Mouse (Mus musculus): ENCODE results near the gene Prtg.

Gene Prtg

DNA sequence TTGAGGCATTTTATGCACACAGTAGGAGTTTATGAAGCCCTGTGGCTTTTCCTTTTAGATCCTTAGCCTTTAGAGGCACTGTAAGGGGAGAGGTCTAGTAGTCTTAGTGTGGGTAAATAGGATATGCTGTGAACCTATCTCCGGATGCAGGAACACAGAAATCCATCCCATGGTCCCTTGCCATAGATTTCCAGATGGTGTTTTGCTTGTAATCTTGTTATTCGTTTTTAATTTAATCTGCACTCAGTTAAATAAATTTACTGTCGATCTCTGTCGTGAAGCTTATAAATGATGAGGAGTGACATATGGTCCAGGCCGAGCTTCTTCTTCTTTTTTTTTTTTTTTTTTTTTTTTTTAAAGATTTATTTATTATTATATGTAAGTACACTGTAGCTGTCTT lies 54.1 kb downstream of the Prtg start:
- CTCF ChIA-PET: no interaction called here

DNA sequence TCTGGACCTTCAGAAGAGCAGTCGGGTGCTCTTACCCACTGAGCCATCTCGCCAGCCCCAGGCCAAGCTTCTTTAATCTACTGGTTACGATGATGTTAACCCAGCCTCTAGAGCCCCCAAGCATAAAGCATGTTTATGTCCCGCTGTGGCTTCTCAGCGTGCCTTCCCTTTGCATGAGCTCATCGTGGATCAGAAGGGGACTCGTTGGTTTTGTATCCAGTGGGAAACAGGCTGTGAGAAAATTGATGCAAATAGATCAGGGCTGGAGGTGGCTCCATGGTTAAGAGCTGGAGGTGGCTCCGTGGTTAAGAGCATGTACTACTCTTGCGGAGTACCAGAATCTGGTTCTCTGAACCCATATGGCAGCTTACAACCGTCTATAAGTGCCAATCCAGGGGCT lies 54.6 kb downstream of the Prtg start:
- CTCF ChIA-PET: no interaction called here

DNA sequence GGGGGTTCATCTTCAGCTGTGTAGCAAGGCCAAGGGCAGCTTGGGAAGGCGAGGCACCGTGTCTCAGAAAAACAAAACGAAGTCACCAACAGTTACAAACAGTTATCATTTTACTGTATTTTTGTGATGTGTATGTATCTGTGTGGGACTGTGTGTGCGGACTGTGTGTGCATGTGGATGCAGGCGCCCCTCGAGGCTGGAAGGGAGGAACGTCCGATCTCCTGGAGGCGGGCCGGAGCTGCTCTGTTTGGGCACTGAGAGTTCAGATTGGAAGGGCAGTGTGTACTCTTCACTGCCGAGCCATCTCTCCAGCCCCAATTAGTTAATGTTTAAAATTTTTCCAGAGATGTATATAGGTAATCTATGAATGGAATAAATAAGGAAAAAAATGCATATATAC lies 55.5 kb downstream of the Prtg start:
- CTCF ChIA-PET: no interaction called here

DNA sequence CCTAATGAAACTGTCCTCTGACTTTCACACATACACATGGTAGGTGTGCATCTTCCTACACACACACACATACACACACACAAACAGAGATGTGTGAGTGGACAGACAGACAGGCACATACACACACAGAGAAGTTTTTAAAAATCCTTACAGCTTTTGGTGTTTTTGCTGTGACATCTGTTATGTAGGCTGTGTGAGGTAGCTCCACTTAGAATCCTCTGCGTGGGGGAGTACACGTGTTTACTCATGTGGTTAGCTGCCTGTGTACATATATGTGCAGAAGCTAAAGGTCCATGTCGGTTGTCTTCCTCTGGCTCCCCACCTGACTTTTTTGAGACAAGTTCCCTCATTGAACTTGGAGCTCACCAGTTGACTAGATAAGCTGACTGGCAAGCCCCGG lies 56.3 kb downstream of the Prtg start:
- CTCF ChIA-PET: no interaction called here

DNA sequence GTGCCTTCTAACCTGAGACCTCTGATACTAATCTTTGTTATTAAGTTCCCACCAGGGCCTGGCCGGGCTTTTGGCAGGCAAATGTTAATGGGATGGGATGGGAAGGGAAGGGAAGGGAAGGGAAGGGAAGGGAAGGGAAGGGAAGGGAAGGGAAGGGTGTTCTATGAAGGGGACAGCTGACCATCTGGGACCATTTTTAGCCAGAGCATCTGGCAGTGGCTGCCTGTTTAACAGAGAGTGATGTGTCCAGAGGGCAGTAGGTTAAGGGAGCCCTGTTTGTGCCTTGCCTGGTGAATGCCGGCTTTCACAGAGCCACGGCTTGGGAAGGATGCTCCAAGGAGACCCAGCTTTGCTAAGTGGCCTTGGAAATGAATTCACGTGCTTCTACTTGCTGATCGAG lies 57.1 kb downstream of the Prtg start:
- CTCF ChIA-PET: no interaction called here

DNA sequence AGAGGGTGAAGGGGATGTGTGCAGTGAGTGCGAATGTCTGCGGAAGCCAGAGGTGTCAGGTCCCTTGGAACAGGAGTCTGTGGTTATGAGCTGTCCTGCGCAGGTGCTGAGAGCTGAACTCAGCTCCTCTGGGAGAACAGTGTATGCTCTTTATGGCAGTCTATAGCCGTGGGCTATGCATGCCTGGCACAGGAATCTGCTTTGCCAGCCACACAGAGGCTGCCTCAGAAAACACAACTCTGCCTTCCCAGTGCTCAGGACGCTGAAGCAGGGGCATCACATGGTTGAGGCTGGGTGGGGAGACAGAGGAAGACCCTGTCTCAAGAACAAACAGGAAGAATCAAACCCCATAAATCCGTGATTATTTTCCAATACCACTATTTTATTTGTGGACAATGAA lies 60.8 kb downstream of the Prtg start:
- CTCF ChIA-PET: no interaction called here

DNA sequence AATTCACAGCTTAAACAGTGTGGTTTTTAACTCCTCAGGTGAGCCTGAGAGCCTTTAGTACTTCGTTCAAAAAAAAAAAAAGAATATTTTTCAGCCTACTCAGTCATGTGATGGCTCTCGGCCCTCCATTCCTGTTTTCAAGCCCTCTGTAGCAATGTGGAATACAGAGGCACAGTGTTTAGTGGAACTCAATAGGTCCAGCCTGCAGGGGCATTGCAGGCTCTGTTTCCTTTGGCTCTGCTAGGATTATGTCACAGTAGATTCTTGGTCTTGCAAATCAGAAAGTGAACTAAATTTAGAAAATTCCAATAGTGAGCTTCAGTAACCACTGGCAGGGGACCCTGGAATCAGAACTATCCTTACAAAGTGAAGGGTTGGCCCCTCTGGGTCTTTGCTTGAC lies 62.1 kb downstream of the Prtg start:
- CTCF ChIA-PET: no interaction called here

DNA sequence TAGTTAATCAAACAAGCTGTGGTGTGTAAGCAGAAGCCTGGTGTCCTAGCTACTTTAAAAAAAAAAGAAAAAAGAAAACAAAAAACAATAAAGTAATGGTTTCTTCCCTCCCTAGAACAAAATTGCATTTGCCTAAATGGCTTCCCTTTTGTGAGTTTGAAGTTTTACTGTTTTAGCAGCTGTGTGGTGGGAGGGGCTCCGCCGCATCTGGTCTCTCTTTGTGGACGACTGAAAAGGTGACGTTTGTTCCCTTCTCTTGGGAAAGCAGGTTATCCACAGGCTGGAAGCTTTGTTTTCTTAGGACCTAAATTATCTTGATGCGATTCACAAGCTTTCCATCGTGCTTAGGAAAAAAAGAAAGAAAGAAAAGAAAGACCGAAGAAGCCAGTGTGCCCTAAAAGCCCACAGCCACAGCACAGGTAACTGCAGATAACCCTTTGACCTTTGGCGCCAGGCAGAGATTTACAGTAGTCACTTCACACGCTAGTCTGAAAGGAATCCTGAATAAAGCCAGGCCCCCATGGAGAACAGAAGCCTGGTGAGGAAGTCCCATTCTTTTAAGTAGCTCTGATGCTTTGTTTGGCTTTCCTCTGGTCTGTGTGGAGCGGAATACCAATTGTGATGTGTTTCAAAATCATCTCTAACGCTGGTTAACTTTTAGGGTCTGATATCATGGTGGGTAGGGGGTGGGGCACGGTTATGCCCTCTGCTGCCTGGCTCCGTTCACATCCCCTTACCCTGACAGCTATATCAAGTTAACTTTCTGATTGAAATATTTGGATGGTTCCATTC lies 65.0 kb downstream of the Prtg start:
- CTCF ChIA-PET: interaction anchor here (0.5 kb wide), 1 partner anchor 1062 kb away, joined by 5 read pairs; no protein-coding TSS in a partner anchor

DNA sequence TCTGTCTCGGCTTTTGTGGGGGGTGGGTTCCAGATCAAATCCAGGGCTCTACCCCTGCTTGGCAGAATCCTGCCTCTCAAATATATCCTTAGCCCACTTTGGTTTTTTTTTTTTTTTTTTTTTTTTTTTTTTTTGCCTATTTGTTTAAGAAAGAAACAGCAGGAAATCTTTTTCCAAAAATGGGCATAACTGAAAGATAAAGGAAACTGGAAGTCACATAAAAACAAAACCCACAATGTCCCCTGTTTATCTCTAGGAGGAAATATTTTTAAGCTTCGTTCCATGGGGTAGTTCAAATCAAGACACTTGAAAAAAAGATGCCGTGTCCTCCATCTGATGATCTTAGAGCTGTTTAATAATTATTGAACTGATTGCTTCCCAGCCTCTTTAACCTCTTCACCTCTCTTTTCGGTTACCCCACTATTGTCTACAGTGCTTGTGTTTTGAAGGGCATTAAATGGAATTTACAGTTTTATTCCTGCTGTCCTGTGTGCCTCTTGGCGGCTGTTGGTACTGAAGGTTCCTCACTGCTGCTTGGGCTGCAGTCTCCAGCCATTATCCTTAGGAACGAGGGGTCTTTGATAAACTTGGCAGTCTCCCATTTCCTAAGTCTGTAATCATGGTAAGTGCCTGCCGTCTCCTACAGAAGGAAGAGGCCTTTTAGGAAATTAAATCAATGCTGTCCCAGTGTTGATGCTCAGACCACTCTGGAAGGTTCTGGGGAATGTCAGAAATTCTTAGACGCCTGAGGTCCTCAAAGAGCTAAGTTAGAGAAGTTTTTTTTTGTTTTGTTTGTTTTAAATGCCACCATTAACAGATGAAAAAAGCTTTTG lies 65.8 kb downstream of the Prtg start:
- CTCF ChIA-PET: no interaction called here

DNA sequence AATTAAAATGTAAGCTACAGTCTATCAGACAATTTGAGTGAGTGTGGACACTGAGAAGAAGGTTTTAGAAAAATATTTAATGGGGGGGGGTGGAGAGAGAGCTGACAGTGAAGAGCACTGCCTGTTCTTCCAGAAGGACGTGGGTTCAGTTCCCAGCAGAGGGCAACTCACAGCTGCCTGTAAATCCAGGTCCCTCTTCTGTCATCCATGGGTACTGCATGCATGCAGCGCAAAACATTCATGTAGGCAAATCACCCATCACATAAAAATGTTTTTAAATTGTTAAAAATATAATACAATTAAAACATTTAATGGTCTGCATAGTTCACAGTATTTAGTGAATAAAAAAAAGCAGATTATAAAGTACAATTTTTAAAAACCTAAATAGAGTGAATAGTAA lies 69.2 kb downstream of the Prtg start:
- CTCF ChIA-PET: no interaction called here

DNA sequence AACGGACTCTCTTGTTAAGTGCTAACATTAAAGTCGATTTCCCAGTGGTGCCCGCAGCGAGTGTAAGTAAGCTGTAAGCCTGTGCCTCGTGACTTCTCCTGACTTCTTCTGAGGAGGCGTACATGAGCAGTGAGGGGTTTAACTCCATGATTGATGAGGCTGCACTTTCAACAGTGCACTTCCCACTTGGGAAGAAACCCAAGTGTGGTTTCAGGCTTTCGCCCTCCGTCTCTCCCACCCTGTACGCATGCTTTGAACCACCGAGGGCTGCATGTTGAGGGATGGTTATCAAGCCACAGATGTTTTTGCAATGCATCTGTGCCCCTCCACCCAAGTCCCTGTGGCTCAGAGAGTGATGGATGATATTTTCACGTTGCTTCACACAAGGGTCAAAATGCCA lies 71.2 kb downstream of the Prtg start:
- CTCF ChIA-PET: no interaction called here

DNA sequence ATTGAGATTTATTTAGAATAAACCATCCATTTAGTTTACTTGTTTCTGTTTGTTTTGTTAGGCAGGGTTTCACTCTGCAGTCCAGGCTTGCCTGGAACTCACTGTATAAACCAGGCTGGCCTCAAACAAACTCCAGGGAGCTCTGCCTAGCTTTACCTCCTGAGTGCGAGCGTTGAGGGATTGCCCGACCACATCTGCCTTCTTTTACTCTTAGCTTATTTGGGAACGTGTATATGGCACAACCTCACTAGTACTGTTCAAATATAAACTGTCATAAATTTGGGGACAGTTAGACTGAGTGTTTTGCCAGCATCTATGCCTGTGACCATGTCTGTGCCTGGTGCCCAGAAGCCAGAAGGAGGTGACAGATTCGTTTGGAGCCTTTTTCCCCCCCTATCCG lies 72.0 kb downstream of the Prtg start:
- CTCF ChIA-PET: no interaction called here

DNA sequence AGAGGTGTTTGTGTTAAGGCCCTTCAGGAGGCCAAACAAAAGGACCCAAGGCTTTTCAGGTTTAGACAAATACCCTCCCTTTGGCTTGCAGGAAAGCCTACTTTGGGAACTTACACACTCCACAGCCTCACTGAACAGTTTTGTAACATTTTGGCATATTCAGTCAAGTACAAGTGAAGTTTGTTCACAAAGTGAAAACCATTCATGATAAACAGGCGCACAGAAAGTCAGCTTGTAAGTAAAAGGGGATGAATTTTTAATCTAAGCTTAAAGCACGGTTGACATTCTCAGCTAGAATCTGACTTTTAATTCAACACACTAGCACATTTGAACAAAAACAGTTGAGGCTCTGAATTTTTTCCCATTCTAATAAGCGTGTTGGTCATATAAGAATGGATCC lies 72.9 kb downstream of the Prtg start:
- CTCF ChIA-PET: no interaction called here

DNA sequence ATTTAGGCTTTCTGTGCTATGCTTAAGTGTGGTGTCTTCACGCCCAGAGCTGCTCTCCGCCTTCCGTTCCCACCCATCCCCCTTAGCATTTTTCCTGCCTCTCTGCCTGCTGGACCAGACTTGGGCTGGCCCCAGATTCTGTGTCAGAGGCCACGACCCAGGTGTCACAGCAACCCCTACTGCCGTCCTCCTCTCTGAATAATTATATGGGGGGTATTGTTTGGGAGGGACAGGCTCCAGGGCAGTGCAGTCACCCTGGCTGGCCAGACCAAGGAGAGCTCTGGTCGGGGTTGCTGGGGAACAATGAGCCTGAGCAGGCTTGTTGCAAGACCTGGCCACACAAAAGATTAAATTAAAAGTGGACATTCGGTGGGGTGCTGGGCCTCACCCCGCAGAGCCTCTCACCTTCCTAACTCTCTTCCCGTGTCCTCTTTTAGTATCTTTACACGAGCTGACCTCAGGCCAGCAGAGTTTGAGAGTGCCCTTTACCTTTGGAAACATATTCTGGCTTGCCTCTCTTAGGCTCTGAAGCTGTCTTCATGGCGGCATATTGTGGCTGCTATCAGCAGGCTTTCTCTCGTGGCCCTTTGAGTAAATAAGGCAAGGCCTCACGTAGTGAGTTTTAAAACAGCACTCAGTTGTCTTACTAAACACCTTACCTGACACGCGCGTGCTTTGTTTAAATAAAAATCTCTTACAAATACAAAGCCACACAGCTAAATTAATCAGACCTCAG lies 73.7 kb downstream of the Prtg start:
- CTCF ChIA-PET: interaction anchor here (0.6 kb wide), 1 partner anchor 1149 kb away, joined by 3 read pairs; no protein-coding TSS in a partner anchor

DNA sequence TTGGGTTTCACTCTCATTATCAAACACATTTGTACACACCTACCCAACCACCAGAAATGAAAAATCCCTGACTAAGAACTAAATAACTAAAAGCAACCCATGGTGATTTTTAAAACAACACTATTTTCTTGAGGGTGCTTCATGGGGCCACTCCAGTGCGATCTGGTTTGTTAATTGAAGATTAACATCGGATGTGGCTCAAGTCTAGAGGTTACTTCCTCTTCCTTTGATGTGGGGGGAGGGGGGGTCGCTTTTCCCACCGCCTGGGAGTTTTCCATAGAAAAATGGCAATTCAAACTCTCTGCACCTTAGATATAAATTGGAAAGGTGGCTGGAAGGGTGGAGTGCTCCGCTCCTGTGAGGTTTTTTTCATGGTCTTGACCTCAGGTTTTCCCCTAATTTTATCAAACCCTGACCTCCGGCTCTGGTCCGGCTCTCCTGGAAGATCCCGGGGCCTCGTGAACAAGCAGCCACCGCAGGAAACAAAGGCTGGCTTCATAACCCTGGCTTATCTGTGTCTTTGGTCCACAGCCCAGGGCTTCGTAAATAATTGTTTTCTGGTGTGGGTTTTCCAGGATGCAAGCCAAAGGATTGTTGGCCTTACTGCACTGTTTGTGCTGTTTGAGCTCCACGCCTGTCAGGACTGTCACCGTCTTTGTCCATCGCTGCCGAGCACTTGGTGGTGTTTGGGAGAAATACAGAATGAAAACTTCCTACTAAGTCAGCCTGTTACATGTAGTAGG lies 74.5 kb downstream of the Prtg start:
- CTCF ChIA-PET: no interaction called here

DNA sequence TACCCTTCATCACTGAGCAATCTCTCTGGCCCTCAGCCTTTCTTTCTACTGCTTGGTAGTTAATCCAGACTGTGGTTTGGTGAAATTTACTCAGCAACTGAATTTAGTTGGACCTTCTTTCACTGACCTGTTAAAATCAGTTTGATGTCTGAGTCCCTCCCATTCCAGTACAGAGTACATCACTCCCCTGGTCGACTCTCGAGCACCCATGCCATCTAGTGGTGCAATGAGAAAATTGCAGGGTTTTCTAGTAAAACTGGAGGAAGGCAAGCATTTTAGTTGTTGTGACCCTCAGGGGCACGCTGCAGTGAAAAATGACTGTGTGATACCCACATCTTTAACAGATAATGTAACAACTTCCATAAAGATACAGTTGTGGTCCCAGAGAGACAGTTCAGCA lies 77.3 kb downstream of the Prtg start:
- CTCF ChIA-PET: interaction anchor here (1.3 kb wide), 1 partner anchor 116 kb away, joined by 5 read pairs; no protein-coding TSS in a partner anchor

DNA sequence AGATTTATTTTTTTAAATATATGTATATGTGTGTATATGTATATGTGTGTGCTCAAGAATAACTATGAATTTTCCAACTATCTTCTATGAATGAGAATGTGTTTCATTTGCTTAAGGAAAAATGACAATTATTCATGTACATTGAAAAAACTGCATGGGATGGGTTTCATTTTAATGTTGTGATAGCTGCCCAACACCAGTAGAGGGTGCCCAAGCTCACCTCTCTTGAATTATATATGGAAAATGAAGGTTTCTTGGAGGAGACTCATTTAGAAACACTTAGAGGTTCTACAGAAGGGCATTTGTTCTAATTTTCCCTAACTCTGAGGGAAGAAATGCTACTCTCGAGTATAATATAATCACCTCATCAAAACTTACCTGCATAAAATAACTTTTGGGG lies 83.1 kb downstream of the Prtg start:
- CTCF ChIA-PET: no interaction called here

DNA sequence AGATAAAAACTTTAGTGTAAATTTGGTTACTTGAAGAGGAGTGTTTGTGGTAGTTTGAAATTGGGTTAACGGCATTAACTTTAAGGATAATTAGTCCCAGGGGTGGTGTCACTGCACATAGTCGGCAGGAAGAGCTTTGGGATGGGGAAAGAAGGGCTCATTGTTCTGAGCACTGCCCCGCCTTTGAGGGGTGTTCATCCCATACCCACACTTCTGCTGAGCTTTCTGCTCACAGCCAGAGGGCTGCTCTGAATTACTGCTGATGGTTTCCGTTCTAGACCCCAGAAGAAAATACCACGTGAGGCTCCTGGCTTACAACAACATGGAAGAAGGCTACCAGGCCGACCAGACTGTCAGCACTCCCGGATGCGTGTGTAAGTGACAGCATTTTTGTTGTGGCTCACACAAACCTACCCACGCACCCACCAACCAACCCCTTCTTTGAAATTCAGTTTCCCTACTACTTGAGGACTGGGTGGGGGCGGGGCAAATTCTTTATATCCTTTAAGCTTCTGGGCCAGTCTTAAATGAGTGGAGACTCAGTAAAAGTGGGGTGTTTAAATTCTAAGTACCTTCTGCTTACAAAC lies 83.9 kb downstream of the Prtg start:
- CTCF ChIA-PET: no interaction called here

DNA sequence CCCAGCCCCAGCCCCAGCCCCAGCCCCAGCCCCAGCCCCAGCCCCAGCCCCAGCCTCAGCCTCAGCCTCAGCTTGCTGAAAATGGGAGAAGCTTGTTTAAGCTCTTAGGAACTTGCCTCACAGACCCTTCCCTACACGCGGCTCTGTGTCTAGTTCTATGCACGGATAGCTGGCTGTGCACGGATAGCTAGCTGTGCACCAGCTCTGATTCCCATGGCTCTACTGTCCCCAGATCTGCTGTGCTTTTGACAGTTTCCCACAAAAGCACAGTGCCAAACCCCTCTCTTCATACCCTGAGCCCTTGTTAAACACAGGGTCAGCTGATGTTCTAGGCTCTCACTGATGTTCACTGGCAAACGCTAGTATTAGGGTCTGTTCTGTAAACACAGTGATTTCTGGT lies 86.1 kb downstream of the Prtg start:
- CTCF ChIA-PET: no interaction called here

DNA sequence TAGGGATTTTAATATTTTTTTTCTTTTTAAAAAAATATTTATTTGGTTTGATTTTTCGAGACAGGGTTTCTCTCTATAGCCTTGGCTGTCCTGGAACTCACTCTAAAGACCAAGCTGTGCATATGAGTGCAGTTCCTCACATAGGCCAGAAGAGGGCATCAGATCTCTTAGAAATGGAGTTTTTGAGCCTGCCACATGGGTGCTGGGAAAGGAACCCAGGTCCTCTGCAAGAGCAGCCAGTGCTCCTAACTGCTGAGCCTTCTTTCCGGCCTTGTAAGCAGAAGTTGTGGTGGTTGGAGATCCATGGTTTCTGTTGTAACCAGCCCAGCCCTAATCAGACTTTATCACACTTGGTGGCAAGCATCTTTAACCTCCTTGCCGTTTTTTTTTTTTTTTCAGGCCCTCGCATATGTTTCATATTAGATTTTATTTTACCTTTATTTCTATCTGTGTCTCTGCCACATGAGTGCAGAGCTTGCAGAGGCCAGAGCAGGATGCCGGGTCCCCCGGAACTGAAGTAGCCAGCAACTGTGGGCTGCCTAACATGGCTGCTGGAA lies 88.2 kb downstream of the Prtg start:
- CTCF ChIA-PET: interaction anchor here (0.7 kb wide), 2 partner anchors 20 to 40 kb away, joined by 4 to 9 read pairs; no protein-coding TSS in a partner anchor

DNA sequence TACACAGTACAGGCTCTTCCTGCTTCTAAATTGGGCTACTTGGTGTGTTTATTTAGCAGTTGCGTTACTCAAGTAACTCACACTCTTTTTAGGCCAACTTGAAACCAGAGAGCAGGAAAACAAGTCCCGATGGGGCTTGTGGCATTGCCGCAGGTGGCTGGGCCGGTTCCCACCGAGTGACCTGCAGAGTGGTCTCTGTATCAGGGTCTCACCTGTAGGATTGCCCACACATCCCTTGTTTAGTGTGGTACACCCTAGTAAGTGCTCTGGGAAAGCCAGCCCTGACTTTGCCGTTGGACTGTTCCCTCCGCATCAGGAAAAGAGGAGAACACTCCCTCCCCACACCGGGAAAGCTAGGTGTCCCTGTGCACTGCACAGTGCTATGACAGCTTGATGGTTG lies 95.4 kb downstream of the Prtg start:
- CTCF ChIA-PET: no interaction called here
